Mouse (Mus musculus) heart, postnatal 14 days (tissue): ENCODE data around the gene Apbb1ip. TPM values are rescaled to one million over a fixed set of nuclear protein-coding genes. Genes with fewer than 3 reads are reported as not detected.
"Not testable (repeated sequence)": the region's sequence is repeated elsewhere in the genome, so short reads cannot be mapped to it uniquely, and the experiment has no call there.

Experiments
- DNase-seq, 2 experiments: peaks; one replicate each; pipeline ENCODE4 v3.0.0; 2021 to 2022
- intact Hi-C: fragments of 180-260 bp; cut with DNase I; formaldehyde crosslinking; loops from one replicate; pipeline ENCODE4 v1.15.1; 2025
- total RNA-seq, 2 experiments: library from RNA; stranded (reverse); gene quantifications; 2 replicates each; pipeline ENCODE4 v1.2.3; 2021

The Apbb1ip gene
- total RNA-seq, 2 experiments from 2014 or later = 3.3 to 4.5 TPM

DNA sequence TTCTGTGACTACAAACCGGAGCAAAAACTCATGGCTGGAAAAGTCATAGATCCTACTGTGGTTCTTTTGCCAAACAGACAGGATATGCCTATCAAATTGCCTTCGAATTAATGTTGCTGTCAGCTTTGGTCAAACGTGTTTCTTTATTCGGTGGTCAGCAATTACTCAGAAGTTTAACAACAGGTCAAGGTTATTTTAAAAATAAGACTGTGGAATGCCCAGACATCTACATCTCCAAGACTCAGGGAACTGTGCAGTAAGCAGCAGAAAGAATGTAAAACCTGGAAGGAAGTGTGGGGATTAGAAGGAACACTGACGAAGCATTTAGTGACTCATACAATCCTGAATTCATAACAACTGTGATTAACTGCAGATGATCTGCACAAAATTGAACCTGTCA is 40.0 kb downstream of the Apbb1ip start:
- DNase-seq = no peak
- intact Hi-C loops = no loop called here

DNA sequence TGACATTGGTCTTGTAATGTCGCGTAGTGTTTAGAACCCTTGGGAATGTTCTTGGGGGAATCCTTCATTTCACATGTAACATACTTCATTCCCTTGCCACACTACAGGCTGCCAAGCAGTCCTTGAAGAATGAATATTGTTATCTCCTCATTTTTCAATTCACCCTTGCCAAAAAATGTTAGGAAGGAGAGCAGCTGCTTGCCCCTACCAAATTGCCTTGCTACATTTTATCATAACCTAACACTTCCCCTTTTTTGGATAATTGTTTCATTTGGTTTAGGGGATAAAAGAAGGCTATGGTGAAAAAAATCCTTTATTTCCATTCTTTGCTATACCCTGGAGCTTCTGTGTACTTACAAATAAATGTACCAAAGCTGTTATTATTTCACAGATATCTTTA is 41.8 kb downstream of the Apbb1ip start:
- intact Hi-C loops = no loop called here
- no peak for DNase-seq

DNA sequence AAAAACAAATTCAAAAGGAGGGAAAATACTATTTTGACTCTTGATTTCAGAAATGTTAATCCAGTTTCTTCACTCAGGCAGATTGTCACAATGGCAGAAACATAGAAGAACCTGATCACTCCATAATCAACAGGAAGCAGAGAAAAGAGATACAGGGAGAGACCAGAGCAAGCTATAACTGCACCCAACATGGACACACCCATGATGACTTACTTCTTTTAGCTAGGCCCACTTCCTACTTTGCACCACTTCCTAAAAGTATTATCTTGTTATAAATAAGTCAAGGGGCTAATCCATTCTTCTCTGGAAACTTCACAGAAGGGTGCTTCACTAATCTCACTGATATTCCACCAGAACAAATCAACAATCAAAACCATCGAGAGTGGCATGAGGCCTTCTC is 42.3 kb downstream of the Apbb1ip start:
- DNase-seq = no peak
- intact Hi-C loops = no loop called here

DNA sequence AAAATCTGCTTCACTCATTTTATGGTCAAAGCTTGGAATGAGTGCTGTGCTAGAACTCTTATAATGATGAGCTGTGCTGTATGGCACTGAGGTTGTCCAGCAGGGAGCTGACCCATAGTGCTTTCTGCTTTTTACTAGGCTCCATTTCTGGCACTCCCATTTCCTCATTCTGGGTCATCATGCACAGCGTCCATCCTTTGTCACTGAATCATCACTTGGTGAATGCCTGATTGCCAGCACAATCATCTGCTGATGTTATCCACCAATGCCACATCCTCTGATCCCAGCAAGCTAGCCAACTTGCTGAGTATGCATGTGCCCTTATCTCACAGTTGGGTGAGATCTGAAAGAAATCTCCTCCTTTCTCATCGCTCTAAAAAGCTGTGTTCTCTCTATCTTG is 48.4 kb downstream of the Apbb1ip start:
- no peak for DNase-seq
- intact Hi-C loops = no loop called here

DNA sequence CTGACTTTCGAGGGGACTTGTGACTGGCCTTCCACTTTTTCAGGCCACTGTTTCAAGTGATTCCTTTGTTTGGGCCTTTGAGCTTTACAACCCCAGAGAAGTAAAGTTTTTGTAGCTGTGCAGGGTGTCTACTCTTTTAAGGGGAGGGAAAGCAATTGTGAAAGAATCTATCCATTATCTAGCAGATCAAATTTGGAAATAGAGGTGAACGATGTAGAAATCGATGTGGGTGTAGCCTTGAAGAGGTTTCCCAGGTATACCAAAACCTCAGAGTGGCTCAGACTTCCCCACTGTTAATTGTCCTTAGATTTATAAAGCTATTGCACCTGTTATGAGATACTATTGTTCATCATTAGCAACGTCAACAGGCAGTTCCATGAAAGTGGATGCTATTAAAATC is 71.6 kb downstream of the Apbb1ip start:
- DNase-seq = no peak
- intact Hi-C loops = no loop called here

- intact Hi-C loops = no loop called here
- DNase-seq = no peak
Measured at GRCm38 (mm10) chr2:22851900-22852299, 78.0 kb downstream of the Apbb1ip start.

- DNase-seq = no peak
- intact Hi-C loops = no loop called here
Measured at GRCm38 (mm10) chr2:22857501-22857900, 83.6 kb downstream of the Apbb1ip start.

GRCm38 (mm10) chr2:22862194-22862593 is 88.3 kb downstream of the Apbb1ip start:
- intact Hi-C loops = loop anchor here (5.0 to 10.0 kb wide), 2 partner anchors 227 to 905 kb away; no protein-coding TSS in a partner anchor
- DNase-seq = no peak

DNA sequence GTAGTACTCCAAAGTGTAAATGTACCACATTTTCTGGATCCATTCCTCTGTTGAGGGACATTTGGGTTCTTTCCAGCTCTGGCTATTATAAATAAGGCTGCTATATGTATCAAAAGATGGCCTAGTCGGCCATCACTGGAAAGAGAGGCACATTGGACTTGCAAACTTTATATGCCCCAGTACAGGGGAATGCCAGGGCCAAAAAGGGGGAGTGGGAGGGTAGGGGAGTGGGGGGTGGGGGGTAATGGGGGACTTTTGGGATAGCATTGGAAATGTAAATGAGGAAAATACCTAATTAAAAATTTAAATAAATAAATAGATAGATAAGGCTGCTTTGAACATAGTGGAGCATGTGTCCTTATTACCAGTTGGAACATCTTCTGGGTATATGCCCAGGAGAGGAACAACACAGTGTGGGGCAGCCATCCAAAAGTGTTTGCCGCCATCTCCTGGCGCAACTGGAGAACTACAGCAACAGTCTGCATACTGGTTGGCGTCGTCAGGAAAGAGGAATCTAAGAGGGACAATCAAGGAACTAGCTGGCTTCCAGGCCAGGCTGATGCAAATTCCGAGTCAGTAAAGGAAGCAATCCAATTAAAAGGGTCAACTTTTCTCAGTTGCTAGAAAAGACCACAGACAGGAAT is 90.6 kb downstream of the Apbb1ip start:
- peak; percentile 78 to 82 for DNase-seq
- intact Hi-C loops = loop anchor here (1.0 to 10.0 kb wide), 3 partner anchors 106 to 907 kb away; no protein-coding TSS in a partner anchor

DNA sequence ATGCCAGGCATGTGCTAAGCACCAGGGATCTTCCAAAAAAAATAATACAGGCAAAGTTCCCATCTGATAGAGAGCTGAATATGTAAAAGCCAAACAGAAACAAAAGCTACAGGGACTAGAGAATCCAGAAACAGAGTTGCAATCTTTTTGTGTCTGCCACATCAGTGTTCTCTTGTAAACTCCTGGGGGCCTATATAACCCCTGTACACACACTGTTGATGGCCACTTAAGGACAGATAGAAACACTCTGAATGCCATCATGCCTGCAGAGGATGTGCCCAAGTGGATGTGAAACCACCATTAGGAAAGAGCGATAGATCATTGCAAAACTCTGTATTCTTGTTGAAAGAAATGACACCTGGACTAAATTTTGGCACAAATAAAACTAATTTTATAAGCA is 91.9 kb downstream of the Apbb1ip start:
- no peak for DNase-seq
- intact Hi-C loops = loop anchor here (1.0 to 10.0 kb wide), 2 partner anchors 108 to 231 kb away; no protein-coding TSS in a partner anchor

DNA sequence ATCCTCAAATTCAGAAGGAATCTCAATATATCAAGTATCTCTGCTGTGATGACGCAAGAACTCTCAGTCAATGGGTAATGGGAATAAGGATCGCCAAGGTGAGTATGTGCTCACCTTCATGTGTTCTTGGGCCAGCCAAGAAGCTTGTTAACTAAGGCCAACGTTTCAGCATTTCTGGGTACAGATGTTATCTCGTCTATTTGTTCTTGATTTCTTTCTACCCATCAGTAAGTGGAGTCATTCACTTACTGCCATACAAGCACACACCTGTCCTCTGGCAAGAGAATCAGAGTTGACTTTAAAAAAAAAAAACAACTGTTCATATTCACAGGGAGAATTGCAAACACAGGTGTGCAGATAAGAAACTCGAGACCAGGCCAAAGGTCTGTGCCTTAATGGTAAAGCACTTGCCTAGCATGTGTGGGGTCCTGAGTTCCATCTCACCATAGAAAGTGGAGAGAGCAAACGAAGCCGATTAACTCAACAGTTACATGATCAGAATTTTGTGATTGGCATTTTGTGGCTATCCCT is 93.1 kb downstream of the Apbb1ip start:
- no peak for DNase-seq
- intact Hi-C loops = loop anchor here (10.0 kb wide), 1 partner anchor 232 kb away; no protein-coding TSS in a partner anchor

DNA sequence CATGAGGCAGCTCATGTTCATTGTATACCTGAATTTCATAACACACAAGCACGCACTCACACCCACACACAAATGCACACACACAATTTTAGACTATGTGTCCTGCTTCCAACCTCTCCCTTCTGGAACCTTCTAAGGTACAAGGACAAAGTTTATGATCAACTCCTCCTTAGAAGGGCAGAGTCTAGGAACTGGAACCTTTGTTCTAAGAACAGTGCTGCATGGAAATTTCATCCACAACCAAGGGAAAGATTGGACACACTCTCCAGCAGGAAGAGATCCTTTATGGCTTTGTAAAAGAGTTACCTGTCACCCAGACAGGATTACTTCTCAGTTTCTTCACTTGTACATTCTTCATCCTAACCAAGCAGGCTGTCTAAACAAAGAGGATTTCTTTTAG is 99.3 kb downstream of the Apbb1ip start:
- intact Hi-C loops = no loop called here
- DNase-seq = no peak

GRCm38 (mm10) chr2:22874628-22875027 is 100.7 kb downstream of the Apbb1ip start:
- intact Hi-C loops = no loop called here
- DNase-seq = no peak

GRCm38 (mm10) chr2:22876614-22877013 is 102.7 kb downstream of the Apbb1ip start:
- no peak for DNase-seq
- intact Hi-C loops = no loop called here

- no peak for DNase-seq
- intact Hi-C loops = no loop called here
Measured at GRCm38 (mm10) chr2:22878781-22879180, 104.9 kb downstream of the Apbb1ip start.

GRCm38 (mm10) chr2:22880726-22881125 is 106.8 kb downstream of the Apbb1ip start:
- intact Hi-C loops, DNase-seq: not testable (repeated sequence)

DNA sequence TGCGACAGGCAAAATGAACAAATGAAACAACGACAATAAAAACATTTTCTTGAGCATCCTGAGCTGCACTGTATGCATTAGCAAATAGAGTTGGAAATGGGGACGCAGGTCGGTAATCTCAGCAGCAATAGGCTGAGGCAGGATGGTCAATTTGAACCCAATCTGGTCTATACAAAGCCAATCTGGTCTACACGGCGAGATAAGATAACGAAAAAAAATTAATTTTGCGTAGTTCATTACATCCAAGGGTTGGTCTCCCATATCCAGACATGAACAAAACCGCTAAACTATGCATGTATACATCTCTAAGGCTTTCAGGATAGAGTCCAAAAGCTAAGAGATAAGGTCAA is 121.0 kb downstream of the Apbb1ip start:
- no peak for DNase-seq

DNA sequence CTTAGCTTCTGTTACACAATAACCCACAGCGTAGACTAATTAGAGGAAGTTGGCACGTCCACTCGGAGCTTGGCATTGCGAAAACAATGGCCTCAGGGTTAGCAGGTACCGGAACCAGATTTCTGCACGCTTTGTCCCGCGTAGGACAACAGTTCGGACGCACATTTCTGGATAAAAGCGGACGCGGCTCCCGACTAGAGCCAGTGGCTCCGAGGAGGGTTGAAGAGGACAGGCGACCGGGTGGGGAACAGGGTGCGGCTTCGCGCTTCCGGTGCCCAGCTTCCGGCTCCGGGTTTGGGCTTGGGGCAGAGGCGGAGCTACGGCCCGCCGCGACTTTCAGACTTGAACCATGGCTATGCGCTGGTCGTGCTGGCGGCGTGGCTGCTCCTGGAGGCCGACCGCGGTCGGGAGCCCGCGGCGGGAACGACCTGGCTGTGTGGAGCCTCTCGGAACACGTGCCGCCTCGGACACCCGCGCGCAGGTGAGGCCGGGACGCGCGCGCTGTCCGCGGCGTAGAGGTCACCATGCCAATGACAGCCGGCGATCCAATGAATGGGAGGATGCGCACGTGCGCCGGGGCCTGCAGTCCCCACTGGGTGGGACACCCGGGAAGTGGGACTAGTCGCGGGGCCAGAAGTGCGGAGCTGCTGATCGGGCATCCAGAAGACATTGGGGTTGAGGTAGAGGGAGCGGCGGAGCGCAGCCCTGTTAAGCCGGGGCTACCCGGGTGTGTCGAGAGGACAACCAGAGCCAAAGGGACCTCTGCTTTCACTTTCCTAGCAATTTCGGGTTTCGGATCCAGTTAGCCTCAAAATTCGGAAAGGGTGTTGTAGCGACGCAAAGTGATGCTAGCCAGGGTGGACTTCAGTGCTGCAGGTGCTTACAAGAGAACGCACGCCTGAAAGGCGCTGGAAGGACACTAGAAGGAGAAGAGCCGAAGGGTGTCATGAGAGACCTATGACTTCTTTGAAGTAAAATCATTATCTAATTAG is 121.7 kb downstream of the Apbb1ip start, which contains the start of gene Pdss1:
Pdss1 (plus strand) TSS at position 241 of the 992 bp plus-strand sequence.
- peak; percentile 90 to 92 for DNase-seq
- intact Hi-C loops = loop anchor here (5.0 to 10.0 kb wide), 2 partner anchors 139 to 172 kb away; partner anchors contain the start of gene Acbd5

More for the DNA sequence above, 121.0 kb downstream of the Apbb1ip start:
- intact Hi-C loops = loop anchor here (5.0 to 10.0 kb wide), 2 partner anchors 140 to 172 kb away; partner anchors contain the start of gene Acbd5

- intact Hi-C loops = no loop called here
- no peak for DNase-seq
Measured at GRCm38 (mm10) chr2:22903947-22904346, 130.1 kb downstream of the Apbb1ip start.

DNA sequence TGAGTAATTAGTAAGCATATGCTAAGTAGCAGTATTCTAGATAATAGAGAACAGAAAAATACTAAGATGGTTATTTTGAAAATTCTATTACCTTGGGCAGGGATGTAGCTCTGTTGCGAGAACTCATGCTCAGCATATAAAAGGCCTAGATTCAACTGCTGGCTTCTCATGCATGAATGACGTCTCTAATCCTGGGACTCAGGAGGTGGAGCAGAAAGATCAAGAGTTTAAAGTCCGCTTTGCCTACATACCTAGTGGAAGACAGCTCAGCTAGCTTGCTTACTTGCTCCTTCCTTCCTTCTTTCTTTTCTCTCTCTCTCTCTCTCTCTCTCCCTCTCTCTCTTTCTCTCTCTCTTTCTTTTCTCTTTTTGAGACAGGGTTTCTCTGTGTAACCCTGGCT is 140.5 kb downstream of the Apbb1ip start:
- no peak for DNase-seq
- intact Hi-C loops = loop anchor here (10.0 kb wide), 1 partner anchor 270 kb away; no protein-coding TSS in a partner anchor

DNA sequence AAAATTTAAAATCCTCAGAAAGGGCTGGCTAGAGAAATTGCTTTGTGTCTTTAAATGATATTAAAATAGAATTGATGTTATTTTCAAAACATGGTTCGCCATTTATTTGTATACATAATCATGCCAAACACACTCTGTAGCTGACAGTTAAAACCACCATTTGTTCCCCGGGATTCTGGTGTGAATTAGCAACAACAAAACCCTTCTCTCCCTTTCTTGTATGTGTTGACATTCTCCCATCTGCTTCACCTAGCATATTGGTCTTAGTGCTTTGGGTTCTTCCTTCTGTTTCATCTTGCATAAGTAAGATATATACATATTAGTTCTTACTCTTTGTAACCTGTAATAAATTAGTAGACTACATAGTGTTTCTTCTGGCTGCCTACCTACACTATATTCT is 144.8 kb downstream of the Apbb1ip start:
- DNase-seq = no peak
- intact Hi-C loops = loop anchor here (10.0 kb wide), 1 partner anchor 266 kb away; no protein-coding TSS in a partner anchor
